Mouse (Mus musculus): ENCODE results near the gene Glra1. TPM values are rescaled to one million over a fixed set of nuclear protein-coding genes. Genes with fewer than 3 reads are reported as not detected.
A peak's percentile ranks its signal among the peaks of the same experiment; 100 is the strongest.

Gene Glra1
- polyA plus RNA-seq, 1 experiment from 2014 or later, result not detected

DNA sequence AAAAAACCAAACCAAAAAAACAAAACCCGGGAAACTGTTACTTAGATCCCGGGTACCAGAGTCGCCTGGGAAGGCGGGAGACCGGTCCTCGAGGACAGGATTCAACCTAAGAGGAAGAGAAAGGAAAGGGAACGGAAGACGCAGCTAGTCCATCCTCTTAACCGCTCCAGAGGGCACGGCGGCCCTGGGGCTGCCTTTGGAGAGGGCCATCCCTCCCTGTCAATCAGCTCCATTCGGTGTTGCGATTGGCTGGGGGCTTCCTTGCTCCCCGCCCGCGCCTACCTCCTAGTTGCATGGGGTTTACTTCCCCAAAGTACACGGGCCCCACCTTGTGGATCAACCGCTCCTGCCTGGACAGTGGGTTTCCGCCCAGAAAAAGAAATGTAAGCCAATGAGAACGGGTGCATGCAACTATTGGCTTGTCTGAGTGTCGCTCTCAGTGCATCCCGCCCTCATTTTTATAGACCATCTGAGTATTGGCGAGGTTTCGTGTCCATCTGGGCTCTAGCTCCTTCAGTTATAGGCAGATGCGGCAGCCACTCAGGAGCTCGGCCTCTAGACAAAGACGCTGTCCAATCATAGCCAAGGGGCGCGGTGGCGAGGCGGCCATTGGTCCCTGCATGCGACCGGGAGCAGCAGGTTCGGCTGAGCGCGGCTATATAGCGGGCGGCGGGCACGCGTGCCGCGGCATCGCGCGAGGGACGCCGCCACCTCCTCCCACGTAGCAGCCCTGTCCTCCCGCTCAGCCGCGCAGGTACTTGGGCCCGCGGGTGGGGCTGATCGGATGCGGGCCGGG lies 138.8 kb downstream of the Glra1 start, which contains the start of gene G3bp1:
G3bp1 (plus strand) TSS at position 638 of the 796 bp plus-strand sequence.
- peak; percentile 94 for ATAC-seq (ENCODE audit: extremely low read depth, insufficient number of reproducible peaks, low FRiP score, low TSS enrichment)
- peak within 1 kb of the TSS; percentile 97 for H3K9ac ChIP-seq
- peak within 1 kb of the TSS; percentile 84 for H3K4me3 ChIP-seq
- no peaks in the 10 kb centered on the region for H3K9me3 ChIP-seq
- H3K4me2 ChIP-seq, result peak within 1 kb of the TSS; percentile 91
- under 1% methylated on average over 57 of the region's 57 CpGs for WGBS
- H3K4me1 ChIP-seq, result peaks cover 39% of the 10 kb centered on the region
- H3K36me3 ChIP-seq, result peaks cover 28% of the 10 kb centered on the region
- H3K27me3 ChIP-seq (replicated peaks), result no peaks in the 10 kb centered on the region
- peak within 1 kb of the TSS; percentile 95 for H3K27ac ChIP-seq (replicated peaks)

DNA sequence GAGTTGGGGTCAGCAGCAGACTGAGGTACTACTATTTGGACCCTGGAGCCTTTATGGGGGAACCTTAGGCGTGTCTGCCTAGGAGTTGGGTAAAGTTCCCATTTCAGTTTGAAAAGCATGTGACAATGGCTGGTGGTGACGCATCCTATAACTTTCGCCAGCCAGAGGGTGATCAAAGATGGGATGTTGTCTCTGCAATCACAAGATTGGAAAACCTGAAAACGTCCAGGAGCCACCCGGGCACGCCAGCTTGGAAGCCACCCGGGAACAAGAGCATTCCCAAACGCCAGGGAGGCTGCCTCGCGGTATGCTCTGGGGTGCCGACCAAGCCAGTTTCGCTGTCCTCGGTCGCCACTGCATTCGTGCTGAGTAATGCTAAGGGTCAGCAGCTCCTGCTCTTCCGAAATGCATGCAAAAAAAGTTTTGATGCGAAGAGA lies 139.4 kb downstream of the Glra1 start:
- Histone ChIP-seq H3K4me3 (peak overlapping the region; percentile 58), H3K9me3 (no peaks in the 10 kb centered on the region), H3K27me3 (replicated peaks) (no peaks in the 10 kb centered on the region), H3K27ac (replicated peaks) (peak overlapping the region; percentile 95), H3K36me3 (peaks cover 22% of the 10 kb centered on the region), H3K4me1 (peaks cover 33% of the 10 kb centered on the region), H3K9ac (peak overlapping the region; percentile 87), H3K4me2 (peak overlapping the region; percentile 91)
- 2% methylated on average over 17 of the region's 17 CpGs for WGBS
- ATAC-seq (ENCODE audit: extremely low read depth, insufficient number of reproducible peaks, low FRiP score, low TSS enrichment), result no peak

DNA sequence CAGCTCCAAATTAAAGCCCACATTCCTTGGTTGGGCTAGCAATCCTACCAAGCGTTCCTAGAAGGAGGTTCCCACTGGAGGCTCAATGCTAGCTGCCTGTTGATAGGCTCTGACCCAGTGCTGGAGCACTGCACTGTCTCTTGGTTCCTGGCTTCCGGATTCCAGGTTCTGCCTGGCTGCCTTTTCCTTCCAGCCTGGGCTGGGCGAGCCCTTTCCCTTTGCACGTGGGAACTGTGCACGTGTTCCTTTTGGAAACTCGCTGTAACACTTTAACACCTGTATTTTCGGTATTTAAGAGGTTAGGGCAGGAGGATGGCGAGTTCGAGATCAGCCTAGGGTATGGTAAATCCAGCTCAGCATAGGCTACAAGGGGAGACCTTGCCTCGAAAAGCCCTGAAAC lies 140.0 kb downstream of the Glra1 start:
- H3K9ac ChIP-seq, result peak overlapping the region; percentile 87

DNA sequence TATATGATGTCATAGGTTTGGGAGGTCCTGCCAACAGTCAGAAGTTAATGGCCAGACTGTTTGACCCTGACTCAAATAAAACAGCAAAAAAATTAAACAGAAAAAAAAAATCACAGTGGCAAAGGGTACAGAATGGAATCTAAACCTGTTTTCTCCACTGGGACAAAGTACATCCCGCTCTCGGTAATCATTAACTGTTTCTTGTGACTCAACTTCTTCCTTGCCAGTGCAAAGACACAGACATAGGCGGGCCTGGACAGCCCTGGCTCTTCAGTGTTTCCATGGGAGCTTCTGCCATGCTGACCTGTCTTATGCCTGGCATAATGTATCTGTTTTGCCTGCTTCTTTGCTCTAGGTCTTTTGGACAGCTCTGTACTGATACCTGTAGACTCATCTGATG lies 142.8 kb downstream of the Glra1 start:
- Histone ChIP-seq H3K4me2 (no peak overlapping the region), H3K27me3 (replicated peaks) (no peaks in the 10 kb centered on the region), H3K4me1 (peaks cover 20% of the 10 kb centered on the region), H3K27ac (replicated peaks) (no peak overlapping the region), H3K9ac (no peak overlapping the region), H3K9me3 (no peaks in the 10 kb centered on the region), H3K4me3 (no peak overlapping the region), H3K36me3 (no peaks in the 10 kb centered on the region)
- 81% methylated on average over 3 of the region's 3 CpGs for WGBS
- no peak for ATAC-seq (ENCODE audit: extremely low read depth, insufficient number of reproducible peaks, low FRiP score, low TSS enrichment)

More for the DNA sequence above, 140.0 kb downstream of the Glra1 start:
- Histone ChIP-seq H3K9me3 (no peaks in the 10 kb centered on the region), H3K27ac (replicated peaks) (peak overlapping the region; percentile 95), H3K4me3 (peak overlapping the region; percentile 58), H3K36me3 (peaks cover 17% of the 10 kb centered on the region), H3K27me3 (replicated peaks) (no peaks in the 10 kb centered on the region), H3K4me2 (peak overlapping the region; percentile 91), H3K4me1 (peaks cover 26% of the 10 kb centered on the region)
- WGBS, result 75% methylated on average over 10 of the region's 10 CpGs
- no peak for ATAC-seq (ENCODE audit: extremely low read depth, insufficient number of reproducible peaks, low FRiP score, low TSS enrichment)

DNA sequence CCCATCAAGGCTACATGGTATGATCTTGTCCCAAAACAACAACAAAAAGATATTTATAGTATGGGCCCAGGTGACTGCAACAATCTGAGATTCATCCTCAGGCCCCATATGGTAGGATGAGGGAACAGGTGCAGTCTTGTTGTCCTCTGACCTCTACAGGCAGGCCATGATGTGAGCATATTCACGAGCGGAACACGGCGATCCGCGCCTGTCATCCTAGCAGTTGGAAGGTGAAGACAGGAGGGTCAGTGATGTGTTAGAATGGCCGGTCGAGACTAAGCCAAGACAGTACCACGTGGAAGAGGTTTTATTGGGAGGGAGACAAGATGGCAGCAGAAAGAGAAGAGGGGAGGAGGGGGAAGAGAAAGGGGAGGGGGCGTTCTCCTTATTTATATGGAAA lies 143.3 kb downstream of the Glra1 start:
- H3K4me3 ChIP-seq, result no peak overlapping the region
- H3K27ac ChIP-seq (replicated peaks), result no peak overlapping the region
- ATAC-seq (ENCODE audit: extremely low read depth, insufficient number of reproducible peaks, low FRiP score, low TSS enrichment), result no peak
- H3K27me3 ChIP-seq (replicated peaks), result no peaks in the 10 kb centered on the region
- H3K9me3 ChIP-seq, result no peaks in the 10 kb centered on the region
- H3K36me3 ChIP-seq, result no peaks in the 10 kb centered on the region
- no peak overlapping the region for H3K4me2 ChIP-seq
- peaks cover 25% of the 10 kb centered on the region for H3K4me1 ChIP-seq
- H3K9ac ChIP-seq, result no peak overlapping the region
- 78% methylated on average over 10 of the region's 10 CpGs for WGBS

Small RNAs within 50 kb of the gene (microRNA-seq; reads per million reads assigned to microRNA genes)
- not detected for gene Mir7652

Other genes with a start within 250 kb of the Glra1 start
- gene Sparc, start 185.0 kb downstream of the Glra1 start, polyA plus RNA-seq (2015; fragmentation: Nextera tagmentation; extraction: Ambion mirVana), result 1,654 and 1,741 TPM in 2 replicates
- gene Atox1, start 147.0 kb downstream of the Glra1 start, polyA plus RNA-seq (2015; fragmentation: Nextera tagmentation; extraction: Ambion mirVana), result 283 and 302 TPM in 2 replicates
- 111 and 113 TPM in 2 replicates for gene G3bp1, start 138.5 kb downstream of the Glra1 start, polyA plus RNA-seq (2015; fragmentation: Nextera tagmentation; extraction: Ambion mirVana)